Mouse (Mus musculus): ENCODE results near the gene Supt5. TPM values are rescaled to one million over a fixed set of nuclear protein-coding genes. Genes with fewer than 3 reads are reported as not detected.
"Not testable (repeated sequence)": the region's sequence is repeated elsewhere in the genome, so short reads cannot be mapped to it uniquely, and the experiment has no call there.

The Supt5 gene
- polyA plus RNA-seq (2014; fragmentation: Nextera tagmentation; extraction: Ambion mirVana), result 47.9 and 48.0 TPM in 2 replicates

GRCm38 (mm10) chr7:28338108-28338998, at the start of gene Supt5:
Gene Supt5, minus strand, starts transcription at chr7:28338746.
- Histone ChIP-seq H3K36me3 (ENCODE audit: control insufficient read depth, insufficient read depth, low read length) (peaks cover 6% of the 10 kb centered on the region; the same call in 1 of the 2 replicates), H3K27me3 (ENCODE audit: control insufficient read depth, insufficient read depth, low read length) (no peaks in the 10 kb centered on the region), H3K9me3 (ENCODE audit: control insufficient read depth, low read length) (no peaks in the 10 kb centered on the region), H3K27ac (replicated peaks in 1 of 2; ENCODE audit: control insufficient read depth in 1 of 2, insufficient read depth in 1 of 2, low read depth in 2 of 2, low read length in 2 of 2) (peak within 1 kb of the TSS; percentile 91 to 94), H3K4me2 (ENCODE audit: low read length) (peak within 1 kb of the TSS; percentile 69), H3K4me1 (ENCODE audit: control insufficient read depth in 2 of 2, insufficient read depth in 2 of 2, low read length in 2 of 2) (peaks cover 0 to 3% of the 10 kb centered on the region in 2 experiments; a peak in 2 of 4 replicates), H3K4me3 (ENCODE audit: control insufficient read depth in 1 of 2, insufficient read depth in 1 of 2, low read depth in 1 of 2, low read length in 2 of 2) (peak within 1 kb of the TSS; percentile 86 to 99), H3K9ac (ENCODE audit: low read length) (peak within 1 kb of the TSS; percentile 98)
- WGBS, result under 1% methylated on average over 77 of the region's 77 CpGs
- ATAC-seq (ENCODE audit: insufficient number of reproducible peaks, insufficient read depth, low FRiP score, low read depth), result peak; percentile 95

- ATAC-seq (ENCODE audit: insufficient number of reproducible peaks, insufficient read depth, low FRiP score, low read depth); H3K9me3 ChIP-seq (ENCODE audit: control insufficient read depth, low read length): not testable (repeated sequence)
- peaks cover 51% of the 10 kb centered on the region for H3K36me3 ChIP-seq (ENCODE audit: control insufficient read depth, insufficient read depth, low read length)
Measured at GRCm38 (mm10) chr7:28387384-28387783, 48.8 kb upstream of the Supt5 start.

GRCm38 (mm10) chr7:28386877-28387276, 48.3 kb upstream of the Supt5 start:
- peaks cover 16 to 23% of the 10 kb centered on the region in 2 experiments for H3K4me1 ChIP-seq (ENCODE audit: control insufficient read depth in 2 of 2, insufficient read depth in 2 of 2, low read length in 2 of 2)
- not testable (repeated sequence) for H3K27me3 ChIP-seq (ENCODE audit: control insufficient read depth, insufficient read depth, low read length); H3K27ac ChIP-seq (replicated peaks in 1 of 2; ENCODE audit: control insufficient read depth in 1 of 2, insufficient read depth in 1 of 2, low read depth in 2 of 2, low read length in 2 of 2); ATAC-seq (ENCODE audit: insufficient number of reproducible peaks, insufficient read depth, low FRiP score, low read depth); H3K9ac ChIP-seq (ENCODE audit: low read length); H3K4me3 ChIP-seq (ENCODE audit: control insufficient read depth in 1 of 2, insufficient read depth in 1 of 2, low read depth in 1 of 2, low read length in 2 of 2); H3K4me2 ChIP-seq (ENCODE audit: low read length); H3K9me3 ChIP-seq (ENCODE audit: control insufficient read depth, low read length)
- peaks cover 51% of the 10 kb centered on the region for H3K36me3 ChIP-seq (ENCODE audit: control insufficient read depth, insufficient read depth, low read length)
- 81% methylated on average over 6 of the region's 6 CpGs for WGBS

More at GRCm38 (mm10) chr7:28387384-28387783, 48.8 kb upstream of the Supt5 start:
- not testable (repeated sequence) for H3K9ac ChIP-seq (ENCODE audit: low read length); H3K4me3 ChIP-seq (ENCODE audit: control insufficient read depth in 1 of 2, insufficient read depth in 1 of 2, low read depth in 1 of 2, low read length in 2 of 2); H3K27ac ChIP-seq (replicated peaks in 1 of 2; ENCODE audit: control insufficient read depth in 1 of 2, insufficient read depth in 1 of 2, low read depth in 2 of 2, low read length in 2 of 2); H3K4me2 ChIP-seq (ENCODE audit: low read length); H3K27me3 ChIP-seq (ENCODE audit: control insufficient read depth, insufficient read depth, low read length)
- WGBS, result 83% methylated on average over 7 of the region's 7 CpGs
- peaks cover 13 to 21% of the 10 kb centered on the region in 2 experiments for H3K4me1 ChIP-seq (ENCODE audit: control insufficient read depth in 2 of 2, insufficient read depth in 2 of 2, low read length in 2 of 2)

GRCm38 (mm10) chr7:28386462-28386861, 47.9 kb upstream of the Supt5 start:
- Histone ChIP-seq H3K36me3 (ENCODE audit: control insufficient read depth, insufficient read depth, low read length) (peaks cover 51% of the 10 kb centered on the region), H3K27ac (replicated peaks in 1 of 2; ENCODE audit: control insufficient read depth in 1 of 2, insufficient read depth in 1 of 2, low read depth in 2 of 2, low read length in 2 of 2) (no peak overlapping the region), H3K9ac (ENCODE audit: low read length) (no peak overlapping the region), H3K9me3 (ENCODE audit: control insufficient read depth, low read length) (no peaks in the 10 kb centered on the region), H3K4me2 (ENCODE audit: low read length) (no peak overlapping the region), H3K4me1 (ENCODE audit: control insufficient read depth in 2 of 2, insufficient read depth in 2 of 2, low read length in 2 of 2) (peaks cover 20 to 23% of the 10 kb centered on the region in 2 experiments), H3K27me3 (ENCODE audit: control insufficient read depth, insufficient read depth, low read length) (no peaks in the 10 kb centered on the region), H3K4me3 (ENCODE audit: control insufficient read depth in 1 of 2, insufficient read depth in 1 of 2, low read depth in 1 of 2, low read length in 2 of 2) (no peak overlapping the region)
- ATAC-seq (ENCODE audit: insufficient number of reproducible peaks, insufficient read depth, low FRiP score, low read depth), result peak; percentile 18
- WGBS, result 5% methylated on average over 4 of the region's 4 CpGs

- Histone ChIP-seq H3K4me2 (ENCODE audit: low read length) (no peak overlapping the region), H3K9ac (ENCODE audit: low read length) (no peak overlapping the region), H3K4me3 (ENCODE audit: control insufficient read depth in 1 of 2, insufficient read depth in 1 of 2, low read depth in 1 of 2, low read length in 2 of 2) (no peak overlapping the region), H3K9me3 (ENCODE audit: control insufficient read depth, low read length) (no peaks in the 10 kb centered on the region), H3K27me3 (ENCODE audit: control insufficient read depth, insufficient read depth, low read length) (no peaks in the 10 kb centered on the region), H3K27ac (replicated peaks in 1 of 2; ENCODE audit: control insufficient read depth in 1 of 2, insufficient read depth in 1 of 2, low read depth in 2 of 2, low read length in 2 of 2) (no peak overlapping the region), H3K4me1 (ENCODE audit: control insufficient read depth in 2 of 2, insufficient read depth in 2 of 2, low read length in 2 of 2) (peaks cover 25 to 27% of the 10 kb centered on the region in 2 experiments), H3K36me3 (ENCODE audit: control insufficient read depth, insufficient read depth, low read length) (peaks cover 50% of the 10 kb centered on the region)
- WGBS, result 81% methylated on average over 7 of the region's 7 CpGs
- ATAC-seq (ENCODE audit: insufficient number of reproducible peaks, insufficient read depth, low FRiP score, low read depth), result no peak
Measured at GRCm38 (mm10) chr7:28386007-28386406, 47.5 kb upstream of the Supt5 start.

- no peaks in the 10 kb centered on the region for H3K27me3 ChIP-seq (ENCODE audit: control insufficient read depth, insufficient read depth, low read length)
- no peak for ATAC-seq (ENCODE audit: insufficient number of reproducible peaks, insufficient read depth, low FRiP score, low read depth)
- H3K9ac ChIP-seq (ENCODE audit: low read length), result no peak overlapping the region
- 87% methylated on average over 9 of the region's 9 CpGs for WGBS
- H3K36me3 ChIP-seq (ENCODE audit: control insufficient read depth, insufficient read depth, low read length), result peaks cover 42% of the 10 kb centered on the region
- H3K9me3 ChIP-seq (ENCODE audit: control insufficient read depth, low read length), result no peaks in the 10 kb centered on the region
- peaks cover 32 to 35% of the 10 kb centered on the region in 2 experiments for H3K4me1 ChIP-seq (ENCODE audit: control insufficient read depth in 2 of 2, insufficient read depth in 2 of 2, low read length in 2 of 2)
- H3K27ac ChIP-seq (replicated peaks in 1 of 2; ENCODE audit: control insufficient read depth in 1 of 2, insufficient read depth in 1 of 2, low read depth in 2 of 2, low read length in 2 of 2), result no peak overlapping the region
- no peak overlapping the region for H3K4me3 ChIP-seq (ENCODE audit: control insufficient read depth in 1 of 2, insufficient read depth in 1 of 2, low read depth in 1 of 2, low read length in 2 of 2)
- H3K4me2 ChIP-seq (ENCODE audit: low read length), result no peak overlapping the region
Measured at GRCm38 (mm10) chr7:28385196-28385595, 46.6 kb upstream of the Supt5 start.

- 87% methylated on average over 6 of the region's 6 CpGs for WGBS
- H3K27me3 ChIP-seq (ENCODE audit: control insufficient read depth, insufficient read depth, low read length), result no peaks in the 10 kb centered on the region
- no peak overlapping the region for H3K27ac ChIP-seq (replicated peaks in 1 of 2; ENCODE audit: control insufficient read depth in 1 of 2, insufficient read depth in 1 of 2, low read depth in 2 of 2, low read length in 2 of 2)
- H3K9me3 ChIP-seq (ENCODE audit: control insufficient read depth, low read length), result no peaks in the 10 kb centered on the region
- H3K36me3 ChIP-seq (ENCODE audit: control insufficient read depth, insufficient read depth, low read length), result peaks cover 32% of the 10 kb centered on the region
- ATAC-seq (ENCODE audit: insufficient number of reproducible peaks, insufficient read depth, low FRiP score, low read depth), result no peak
- H3K4me2 ChIP-seq (ENCODE audit: low read length), result no peak overlapping the region
- H3K9ac ChIP-seq (ENCODE audit: low read length), result no peak overlapping the region
- peaks cover 36 to 44% of the 10 kb centered on the region in 2 experiments for H3K4me1 ChIP-seq (ENCODE audit: control insufficient read depth in 2 of 2, insufficient read depth in 2 of 2, low read length in 2 of 2)
- no peak overlapping the region for H3K4me3 ChIP-seq (ENCODE audit: control insufficient read depth in 1 of 2, insufficient read depth in 1 of 2, low read depth in 1 of 2, low read length in 2 of 2)
Measured at GRCm38 (mm10) chr7:28384162-28384561, 45.6 kb upstream of the Supt5 start.

All from heart, embryonic 14.5 days (tissue).